Mouse (Mus musculus): Measurements from ENCODE around the gene Taf1b. TPM values are rescaled to one million over a fixed set of nuclear protein-coding genes. Genes with fewer than 3 reads are reported as not detected.

The Taf1b gene
- polyA plus RNA-seq, 1 experiment from 2014 or later = 12.8 TPM

DNA sequence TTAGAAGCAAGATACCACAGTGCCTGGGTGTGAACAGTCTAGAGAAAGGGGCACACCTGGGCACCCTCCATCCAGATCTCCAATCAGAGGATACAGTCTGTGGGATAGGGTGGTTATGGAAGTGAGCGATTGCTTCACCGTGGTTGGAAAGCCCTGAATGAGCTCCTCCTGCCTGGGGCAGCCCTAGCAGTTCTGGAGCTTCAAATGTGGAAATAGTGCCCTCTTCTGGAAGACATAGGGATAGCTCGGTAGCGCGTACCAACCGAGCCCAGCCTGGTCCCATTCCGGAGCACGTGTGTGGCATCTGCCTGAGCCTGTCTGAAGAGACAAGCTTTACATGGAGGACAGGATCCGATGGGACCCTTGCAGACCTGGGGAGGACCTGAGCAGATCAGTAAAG, 102.6 kb downstream of the Taf1b start:
- WGBS = 7% methylated on average over 9 of the region's 9 CpGs

DNA sequence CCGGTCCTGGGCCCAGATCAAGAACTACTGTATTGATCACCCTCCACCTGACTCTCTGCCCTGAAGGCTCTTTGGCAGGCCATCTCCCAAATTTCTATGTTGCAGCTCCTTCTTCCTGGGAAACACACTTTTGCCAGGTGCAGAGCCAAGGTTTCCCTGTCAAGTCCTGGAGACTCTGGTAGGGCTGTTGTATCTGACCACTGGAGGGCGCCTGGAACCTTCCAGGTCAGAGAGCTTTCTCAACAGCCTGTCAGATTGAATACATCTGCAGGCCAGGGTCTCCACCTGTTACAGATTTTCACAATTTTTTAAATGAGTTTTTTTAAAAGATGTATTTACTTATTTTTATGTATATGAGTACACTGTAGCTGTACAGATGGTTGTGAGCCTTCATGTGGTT, 105.1 kb downstream of the Taf1b start:
- Histone ChIP-seq H3K4me1 (replicated peaks; ENCODE audit: control insufficient read depth, insufficient read depth) (no peaks in the 10 kb centered on the region), H3K4me3 (ENCODE audit: low read depth, low read length) (no peak overlapping the region), H3K9ac (ENCODE audit: low read length) (no peak overlapping the region), H3K4me2 (replicated peaks; ENCODE audit: low read depth) (no peak overlapping the region), H3K36me3 (ENCODE audit: control insufficient read depth, insufficient read depth, low read length) (no peaks in the 10 kb centered on the region), H3K9me3 (ENCODE audit: control insufficient read depth, low read length) (no peaks in the 10 kb centered on the region), H3K27me3 (ENCODE audit: control insufficient read depth, insufficient read depth, low read length) (no peaks in the 10 kb centered on the region), H3K27ac (replicated peaks) (no peak overlapping the region)
- TF ChIP-seq CTCF (IDR thresholded peaks at IDR 0.05; ENCODE audit: low read depth) (peak; percentile 84), EP300 (optimal IDR thresholded peaks at IDR 0.05) (no peak)
- ATAC-seq (ENCODE audit: low FRiP score, low TSS enrichment) (peak; percentile 31; the same call in 1 of the 2 replicates), DNase-seq (ENCODE audit: low spot score) (peak; percentile 83)
- WGBS = 28% methylated on average over 2 of the region's 2 CpGs

More for the DNA sequence above, 102.6 kb downstream of the Taf1b start:
- Histone ChIP-seq H3K27me3 (ENCODE audit: control insufficient read depth, insufficient read depth, low read length) (no peaks in the 10 kb centered on the region), H3K4me2 (replicated peaks; ENCODE audit: low read depth) (no peak overlapping the region), H3K9ac (ENCODE audit: low read length) (no peak overlapping the region), H3K4me1 (replicated peaks; ENCODE audit: control insufficient read depth, insufficient read depth) (no peaks in the 10 kb centered on the region), H3K27ac (replicated peaks) (no peak overlapping the region), H3K36me3 (ENCODE audit: control insufficient read depth, insufficient read depth, low read length) (no peaks in the 10 kb centered on the region), H3K4me3 (ENCODE audit: low read depth, low read length) (no peak overlapping the region), H3K9me3 (ENCODE audit: control insufficient read depth, low read length) (no peaks in the 10 kb centered on the region)
- DNase-seq (ENCODE audit: low spot score) = peak; percentile 77
- ATAC-seq (ENCODE audit: low FRiP score, low TSS enrichment) = peak; percentile 85
- TF ChIP-seq EP300 (optimal IDR thresholded peaks at IDR 0.05) = no peak
- TF ChIP-seq CTCF (IDR thresholded peaks at IDR 0.05; ENCODE audit: low read depth) = peak; percentile 92

DNA sequence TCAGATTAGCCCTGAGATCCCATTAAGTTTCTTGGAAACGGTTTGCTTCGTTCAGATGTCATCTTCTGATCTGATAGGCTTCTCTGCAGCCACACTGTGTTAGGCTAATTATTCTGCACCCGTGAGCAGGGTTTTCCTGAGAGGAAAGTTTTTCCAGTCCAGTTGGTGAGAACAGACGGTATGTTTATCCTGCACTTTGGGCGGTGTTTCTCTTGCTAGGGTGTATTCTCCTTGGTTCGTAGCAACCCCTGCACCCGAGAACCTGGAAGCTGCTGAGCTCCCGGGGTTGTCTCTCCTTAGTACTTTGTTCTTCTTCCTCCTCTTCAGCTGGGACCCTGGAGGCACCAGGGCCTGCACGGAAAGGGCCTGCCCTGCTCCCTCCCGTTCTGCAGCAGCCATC, 108.0 kb downstream of the Taf1b start:
- Histone ChIP-seq H3K36me3 (ENCODE audit: control insufficient read depth, insufficient read depth, low read length) (no peaks in the 10 kb centered on the region), H3K9me3 (ENCODE audit: control insufficient read depth, low read length) (no peaks in the 10 kb centered on the region), H3K27ac (replicated peaks) (no peak overlapping the region), H3K4me2 (replicated peaks; ENCODE audit: low read depth) (no peak overlapping the region), H3K4me1 (replicated peaks; ENCODE audit: control insufficient read depth, insufficient read depth) (no peaks in the 10 kb centered on the region), H3K4me3 (ENCODE audit: low read depth, low read length) (no peak overlapping the region), H3K9ac (ENCODE audit: low read length) (no peak overlapping the region), H3K27me3 (ENCODE audit: control insufficient read depth, insufficient read depth, low read length) (no peaks in the 10 kb centered on the region)
- WGBS = 65% methylated on average over 10 of the region's 10 CpGs
- no peak for DNase-seq (ENCODE audit: low spot score)
- ATAC-seq (ENCODE audit: low FRiP score, low TSS enrichment) = no peak
- TF ChIP-seq EP300 (optimal IDR thresholded peaks at IDR 0.05) = no peak
- no peak for TF ChIP-seq CTCF (IDR thresholded peaks at IDR 0.05; ENCODE audit: low read depth)

Other genes with a start within 250 kb of the Taf1b start
- 28.6 and 28.9 TPM in 2 replicates for gene Grhl1, start 73.9 kb downstream of the Taf1b start, polyA plus RNA-seq (2015; fragmentation: Nextera tagmentation; extraction: Ambion mirVana)
- 9.8 and 11.3 TPM in 2 replicates for gene Klf11, start 152.9 kb downstream of the Taf1b start, polyA plus RNA-seq (2015; fragmentation: Nextera tagmentation; extraction: Ambion mirVana)
- 1.4 and 1.9 TPM in 2 replicates for gene Cys1, start 183.5 kb downstream of the Taf1b start, polyA plus RNA-seq (2015; fragmentation: Nextera tagmentation; extraction: Ambion mirVana)
- gene Rrm2, start 209.9 kb downstream of the Taf1b start, polyA plus RNA-seq (2015; fragmentation: Nextera tagmentation; extraction: Ambion mirVana) = 38.0 and 41.2 TPM in 2 replicates